Mouse (Mus musculus): ENCODE measurements around the gene Ptbp1. TPM values are rescaled to one million over a fixed set of nuclear protein-coding genes. Genes with fewer than 3 reads are reported as not detected.
"Not testable (repeated sequence)": the region's sequence is repeated elsewhere in the genome, so short reads cannot be mapped to it uniquely, and the experiment has no call there.

Ptbp1 gene
- polyA plus RNA-seq, 1 experiment, result 695 TPM

GRCm38 (mm10) chr10:79877757-79878156 lies 23.5 kb downstream of the Ptbp1 start:
- no peak overlapping the region for H3K27ac ChIP-seq (ENCODE audit: insufficient read depth, low read length)
- no peaks in the 10 kb centered on the region for H3K36me3 ChIP-seq (ENCODE audit: control insufficient read depth, insufficient read depth, low read length, poor library complexity, severe bottlenecking)
- no peaks in the 10 kb centered on the region for H3K9me3 ChIP-seq (replicated peaks; ENCODE audit: control insufficient read depth, insufficient read depth, low read length, poor library complexity, severe bottlenecking)
- no peak overlapping the region for H3K9ac ChIP-seq (ENCODE audit: low read depth, poor library complexity, severe bottlenecking)
- no peaks in the 10 kb centered on the region for H3K27me3 ChIP-seq (ENCODE audit: control insufficient read depth, insufficient read depth, low read length, poor library complexity, severe bottlenecking)
- H3K4me3 ChIP-seq (ENCODE audit: low read depth, low read length), result no peak overlapping the region
- peaks cover 2% of the 10 kb centered on the region for H3K4me1 ChIP-seq (ENCODE audit: control insufficient read depth, insufficient read depth, low read length)
- no peak for TF ChIP-seq CTCF (IDR thresholded peaks at IDR 0.05; ENCODE audit: low read depth, low read length)
- no peak for TF ChIP-seq EP300 (IDR thresholded peaks at IDR 0.05; ENCODE audit: insufficient read depth, low read depth, low read length)
- no peak for TF ChIP-seq POLR2A (IDR thresholded peaks at IDR 0.05; ENCODE audit: insufficient read depth, low read length)

GRCm38 (mm10) chr10:79879527-79879926 lies 25.3 kb downstream of the Ptbp1 start:
- Histone ChIP-seq H3K27me3 (ENCODE audit: control insufficient read depth, insufficient read depth, low read length, poor library complexity, severe bottlenecking) (no peaks in the 10 kb centered on the region), H3K36me3 (ENCODE audit: control insufficient read depth, insufficient read depth, low read length, poor library complexity, severe bottlenecking) (no peaks in the 10 kb centered on the region), H3K27ac (ENCODE audit: insufficient read depth, low read length) (no peak overlapping the region), H3K4me1 (ENCODE audit: control insufficient read depth, insufficient read depth, low read length) (no peaks in the 10 kb centered on the region), H3K4me3 (ENCODE audit: low read depth, low read length) (no peak overlapping the region), H3K9ac (ENCODE audit: low read depth, poor library complexity, severe bottlenecking) (no peak overlapping the region), H3K9me3 (replicated peaks; ENCODE audit: control insufficient read depth, insufficient read depth, low read length, poor library complexity, severe bottlenecking) (no peaks in the 10 kb centered on the region)
- no peak for TF ChIP-seq CTCF (IDR thresholded peaks at IDR 0.05; ENCODE audit: low read depth, low read length)
- no peak for TF ChIP-seq POLR2A (IDR thresholded peaks at IDR 0.05; ENCODE audit: insufficient read depth, low read length)
- no peak for TF ChIP-seq EP300 (IDR thresholded peaks at IDR 0.05; ENCODE audit: insufficient read depth, low read depth, low read length)

GRCm38 (mm10) chr10:79880721-79881120 lies 26.5 kb downstream of the Ptbp1 start:
- Histone ChIP-seq H3K27me3 (ENCODE audit: control insufficient read depth, insufficient read depth, low read length, poor library complexity, severe bottlenecking) (no peaks in the 10 kb centered on the region), H3K4me1 (ENCODE audit: control insufficient read depth, insufficient read depth, low read length) (no peaks in the 10 kb centered on the region), H3K36me3 (ENCODE audit: control insufficient read depth, insufficient read depth, low read length, poor library complexity, severe bottlenecking) (no peaks in the 10 kb centered on the region), H3K9me3 (replicated peaks; ENCODE audit: control insufficient read depth, insufficient read depth, low read length, poor library complexity, severe bottlenecking) (no peaks in the 10 kb centered on the region), H3K4me3 (ENCODE audit: low read depth, low read length) (peak overlapping the region; percentile 68), H3K9ac (ENCODE audit: low read depth, poor library complexity, severe bottlenecking) (no peak overlapping the region), H3K27ac (ENCODE audit: insufficient read depth, low read length) (no peak overlapping the region)
- TF ChIP-seq POLR2A (IDR thresholded peaks at IDR 0.05; ENCODE audit: insufficient read depth, low read length) (no peak), CTCF (IDR thresholded peaks at IDR 0.05; ENCODE audit: low read depth, low read length) (no peak), EP300 (IDR thresholded peaks at IDR 0.05; ENCODE audit: insufficient read depth, low read depth, low read length) (no peak)

- Histone ChIP-seq H3K4me1 (ENCODE audit: control insufficient read depth, insufficient read depth, low read length) (no peaks in the 10 kb centered on the region), H3K9ac (ENCODE audit: low read depth, poor library complexity, severe bottlenecking) (no peak overlapping the region), H3K9me3 (replicated peaks; ENCODE audit: control insufficient read depth, insufficient read depth, low read length, poor library complexity, severe bottlenecking) (no peaks in the 10 kb centered on the region), H3K27me3 (ENCODE audit: control insufficient read depth, insufficient read depth, low read length, poor library complexity, severe bottlenecking) (no peaks in the 10 kb centered on the region), H3K27ac (ENCODE audit: insufficient read depth, low read length) (no peak overlapping the region), H3K36me3 (ENCODE audit: control insufficient read depth, insufficient read depth, low read length, poor library complexity, severe bottlenecking) (no peaks in the 10 kb centered on the region), H3K4me3 (ENCODE audit: low read depth, low read length) (peak overlapping the region; percentile 17)
- TF ChIP-seq CTCF (IDR thresholded peaks at IDR 0.05; ENCODE audit: low read depth, low read length) (no peak), POLR2A (IDR thresholded peaks at IDR 0.05; ENCODE audit: insufficient read depth, low read length) (no peak), EP300 (IDR thresholded peaks at IDR 0.05; ENCODE audit: insufficient read depth, low read depth, low read length) (no peak)
These were observed 27.8 kb downstream of the Ptbp1 start for GRCm38 (mm10) chr10:79881981-79882380.

GRCm38 (mm10) chr10:79883297-79884084 lies 29.3 kb downstream of the Ptbp1 start:
- H3K4me3 ChIP-seq (ENCODE audit: low read depth, low read length), result no peak overlapping the region
- TF ChIP-seq POLR2A (IDR thresholded peaks at IDR 0.05; ENCODE audit: insufficient read depth, low read length) (no peak), CTCF (IDR thresholded peaks at IDR 0.05; ENCODE audit: low read depth, low read length) (peak; percentile 88), EP300 (IDR thresholded peaks at IDR 0.05; ENCODE audit: insufficient read depth, low read depth, low read length) (no peak)
- no peak overlapping the region for H3K27ac ChIP-seq (ENCODE audit: insufficient read depth, low read length)

GRCm38 (mm10) chr10:79884446-79884845 lies 30.2 kb downstream of the Ptbp1 start:
- Histone ChIP-seq H3K4me1 (ENCODE audit: control insufficient read depth, insufficient read depth, low read length) (no peaks in the 10 kb centered on the region), H3K4me3 (ENCODE audit: low read depth, low read length) (no peak overlapping the region), H3K9ac (ENCODE audit: low read depth, poor library complexity, severe bottlenecking) (no peak overlapping the region), H3K9me3 (replicated peaks; ENCODE audit: control insufficient read depth, insufficient read depth, low read length, poor library complexity, severe bottlenecking) (no peaks in the 10 kb centered on the region), H3K36me3 (ENCODE audit: control insufficient read depth, insufficient read depth, low read length, poor library complexity, severe bottlenecking) (no peaks in the 10 kb centered on the region), H3K27me3 (ENCODE audit: control insufficient read depth, insufficient read depth, low read length, poor library complexity, severe bottlenecking) (no peaks in the 10 kb centered on the region), H3K27ac (ENCODE audit: insufficient read depth, low read length) (no peak overlapping the region)
- TF ChIP-seq POLR2A (IDR thresholded peaks at IDR 0.05; ENCODE audit: insufficient read depth, low read length), result no peak
- TF ChIP-seq EP300 (IDR thresholded peaks at IDR 0.05; ENCODE audit: insufficient read depth, low read depth, low read length), result no peak

More at GRCm38 (mm10) chr10:79883297-79884084, 29.3 kb downstream of the Ptbp1 start:
- Histone ChIP-seq H3K36me3 (ENCODE audit: control insufficient read depth, insufficient read depth, low read length, poor library complexity, severe bottlenecking) (no peaks in the 10 kb centered on the region), H3K9ac (ENCODE audit: low read depth, poor library complexity, severe bottlenecking) (no peak overlapping the region), H3K27me3 (ENCODE audit: control insufficient read depth, insufficient read depth, low read length, poor library complexity, severe bottlenecking) (no peaks in the 10 kb centered on the region), H3K9me3 (replicated peaks; ENCODE audit: control insufficient read depth, insufficient read depth, low read length, poor library complexity, severe bottlenecking) (no peaks in the 10 kb centered on the region), H3K4me1 (ENCODE audit: control insufficient read depth, insufficient read depth, low read length) (no peaks in the 10 kb centered on the region)

- not testable (repeated sequence) for H3K27ac ChIP-seq (ENCODE audit: insufficient read depth, low read length); H3K9me3 ChIP-seq (replicated peaks; ENCODE audit: control insufficient read depth, insufficient read depth, low read length, poor library complexity, severe bottlenecking); H3K9ac ChIP-seq (ENCODE audit: low read depth, poor library complexity, severe bottlenecking); H3K36me3 ChIP-seq (ENCODE audit: control insufficient read depth, insufficient read depth, low read length, poor library complexity, severe bottlenecking); H3K4me1 ChIP-seq (ENCODE audit: control insufficient read depth, insufficient read depth, low read length); H3K27me3 ChIP-seq (ENCODE audit: control insufficient read depth, insufficient read depth, low read length, poor library complexity, severe bottlenecking); H3K4me3 ChIP-seq (ENCODE audit: low read depth, low read length)
These were observed 30.7 kb downstream of the Ptbp1 start for GRCm38 (mm10) chr10:79884938-79885337.
